Mouse (Mus musculus) duodenum, adult 2 months (tissue): Measurements from ENCODE around the gene 1110059E24Rik. TPM values are rescaled to one million over a fixed set of nuclear protein-coding genes. Genes with fewer than 3 reads are reported as not detected.

Experiments used
- polyA plus RNA-seq: library from polyadenylated mRNA; depleted of rRNA; stranded (reverse); fragments of >200 nt; gene quantifications from 2 replicates; pipeline ENCODE4 v1.2.3, GENCODE M21; 2012; ENCODE audit warnings: low replicate concordance; rRNA removed

1110059E24Rik gene
- polyA plus RNA-seq, result 0.51 and 0.78 TPM in 2 replicates

GRCm38 (mm10) chr19:21652285-21653171 lies at the start of gene 1110059E24Rik:
1110059E24Rik (minus strand) TSS chr19:21652976.

DNA sequence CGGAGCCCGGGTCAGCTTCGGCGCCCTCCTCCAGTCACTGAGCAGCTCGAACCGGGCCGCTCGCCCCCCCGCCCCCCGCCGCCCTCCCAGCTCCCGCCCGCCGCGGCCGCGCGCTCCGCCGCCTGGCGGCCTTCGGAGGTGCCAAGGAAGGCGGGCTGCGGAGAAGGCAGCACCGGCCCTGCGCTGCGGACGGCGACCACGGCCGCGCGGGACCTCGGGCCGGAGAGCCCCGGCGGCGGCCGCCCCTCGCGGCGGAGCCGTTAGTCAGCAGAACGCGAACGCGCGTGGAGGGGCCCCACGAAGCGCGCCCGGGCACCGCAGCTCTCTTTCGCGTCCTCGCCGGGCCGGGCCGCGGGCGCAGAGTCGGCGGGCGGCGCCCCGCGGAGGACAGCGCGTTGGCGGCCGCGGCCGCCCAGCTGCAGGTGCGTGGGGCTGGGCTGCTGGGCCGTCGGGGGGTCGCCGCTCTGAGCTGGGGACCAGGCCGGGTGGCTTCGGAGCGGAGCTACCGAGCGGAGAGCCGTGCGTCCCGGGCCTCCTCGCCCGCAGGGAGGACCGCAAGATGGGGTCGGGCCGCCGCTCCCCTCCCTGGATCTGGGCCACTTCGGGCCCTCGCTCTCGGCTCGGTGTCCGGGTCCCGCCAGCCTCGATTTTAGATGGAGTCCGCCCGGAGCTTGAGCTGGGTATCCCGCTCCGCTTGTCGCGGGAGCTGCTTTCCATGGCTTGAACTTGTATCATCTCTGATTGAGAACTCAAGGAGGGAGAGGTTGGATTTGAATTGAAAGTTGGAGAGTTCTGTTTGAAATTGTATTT lies 601 bp upstream of the 1110059E24Rik start, which contains the start of gene Abhd17b:
Gene Abhd17b, plus strand, starts transcription at position 14 of the 810 bp plus-strand sequence.

Other genes with a start within 250 kb of the 1110059E24Rik start
- 77.7 and 117 TPM in 2 replicates for gene Gda, start 179.5 kb downstream of the 1110059E24Rik start, polyA plus RNA-seq
- 10.4 and 15.2 TPM in 2 replicates for gene Abhd17b, start 209 bp upstream of the 1110059E24Rik start, polyA plus RNA-seq
- 1.6 and 1.7 TPM in 2 replicates for gene Cemip2, start 125.4 kb upstream of the 1110059E24Rik start, polyA plus RNA-seq